In the genomic region with DNA sequence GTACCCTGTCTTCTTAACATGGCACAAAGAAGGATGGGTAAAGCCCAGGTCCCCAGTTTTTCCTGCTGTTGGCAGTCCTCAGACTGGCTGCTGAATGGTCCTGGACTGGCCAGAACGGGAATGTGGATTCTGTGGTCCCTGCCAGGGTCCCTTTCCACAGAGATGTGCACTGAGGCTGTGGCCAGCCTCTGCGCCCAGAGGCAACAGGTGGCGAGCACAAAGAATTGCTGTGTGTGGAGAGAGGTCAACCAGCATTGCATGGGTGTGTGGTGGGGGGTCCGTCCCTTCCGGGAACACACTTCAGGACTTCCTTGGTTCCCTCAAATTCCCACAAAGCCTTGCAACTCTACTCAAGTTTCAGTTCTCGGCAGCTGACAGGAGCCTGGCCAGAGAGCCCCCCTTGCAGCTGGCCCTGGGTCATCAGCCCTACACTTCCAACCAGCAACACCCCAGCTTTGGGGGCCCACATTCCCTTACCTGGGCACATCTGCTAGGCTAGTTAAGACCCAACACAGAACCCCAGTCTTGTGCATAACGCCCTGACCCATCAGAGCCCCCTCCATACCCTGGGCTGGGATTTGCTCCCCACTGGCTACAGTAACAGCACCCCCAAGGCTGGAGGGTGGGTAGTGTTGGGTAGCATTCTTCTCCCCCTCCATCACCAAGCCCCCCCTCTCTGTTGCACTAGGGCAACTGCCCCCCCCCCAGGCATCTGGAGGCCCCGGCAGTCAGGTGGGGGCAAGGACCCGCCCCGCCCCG, we compare ENCODE assay signal across 27 mouse cellular contexts. TPM values are rescaled to one million over a fixed set of nuclear protein-coding genes. Genes with fewer than 3 reads are reported as not detected.
DNase-seq lines count a peak whose midpoint lies in the region; ATAC-seq lines count a peak whose summit lies in the region.
"Had no signal": no experiment of that assay in that cellular context is flagged by ENCODE, and none has a peak within 500 bp of the region (broad histone marks: within the 10 kb centered on the region; RNA-seq: fewer than 3 reads in every experiment).

No protein-coding gene starts in this region.

- no peaks in the 10 kb centered on the region for H3K36me3 ChIP-seq in embryonic facial prominence, embryonic 10.5 days (replicated peaks)
- no peaks in the 10 kb centered on the region for H3K36me3 ChIP-seq in embryonic facial prominence, embryonic 15.5 days
- H3K36me3 ChIP-seq in limb, embryonic 15.5 days = no peaks in the 10 kb centered on the region
- no peaks in the 10 kb centered on the region for H3K36me3 ChIP-seq in kidney, embryonic 16.5 days (ENCODE audit: insufficient read depth, low read length)
- H3K36me3 ChIP-seq: forebrain, embryonic 15.5 days; hindbrain, embryonic 12.5 days; midbrain, embryonic 15.5 days; neural tube, embryonic 13.5 days had no signal

- H3K27ac ChIP-seq in embryonic facial prominence, embryonic 10.5 days (replicated peaks) = 0 out of 2 replicates have a peak overlapping the region, but pooled peaks have one; percentile 35
- no peak overlapping the region; the same call in 1 of the 2 replicates for H3K27ac ChIP-seq in embryonic facial prominence, embryonic 15.5 days (replicated peaks)
- H3K27ac ChIP-seq in limb, embryonic 15.5 days = peak overlapping the region; percentile 61
- no peak overlapping the region for H3K27ac ChIP-seq in kidney, embryonic 16.5 days (ENCODE audit: low read length)
- H3K27ac ChIP-seq: forebrain, embryonic 15.5 days; hindbrain, embryonic 12.5 days; kidney, postnatal 0 days; left cerebral cortex, adult 2 months; liver, embryonic 14.5 days; midbrain, embryonic 15.5 days; neural tube, embryonic 13.5 days had no signal

- no peaks in the 10 kb centered on the region for H3K9me3 ChIP-seq in embryonic facial prominence, embryonic 10.5 days
- H3K9me3 ChIP-seq in embryonic facial prominence, embryonic 15.5 days (replicated peaks) = no peaks in the 10 kb centered on the region
- H3K9me3 ChIP-seq in limb, embryonic 15.5 days = no peaks in the 10 kb centered on the region
- no peaks in the 10 kb centered on the region for H3K9me3 ChIP-seq in kidney, embryonic 16.5 days (ENCODE audit: low read length)
- H3K9me3 ChIP-seq: forebrain, embryonic 15.5 days; hindbrain, embryonic 12.5 days; midbrain, embryonic 15.5 days; neural tube, embryonic 13.5 days had no signal

- no peak for ATAC-seq in embryonic facial prominence, embryonic 15.5 days (ENCODE audit: insufficient number of reproducible peaks, low FRiP score, low TSS enrichment, low read depth)
- ATAC-seq in limb, embryonic 15.5 days (ENCODE audit: insufficient number of reproducible peaks, low FRiP score, low TSS enrichment, low read depth) = no peak
- ATAC-seq in kidney, embryonic 16.5 days (ENCODE audit: low FRiP score, low TSS enrichment) = no peak
- no peak for ATAC-seq in megakaryocyte-erythroid progenitor cell, adult 5-6 weeks (replicated peaks; ENCODE audit: low FRiP score, low TSS enrichment, poor library complexity, severe bottlenecking)
- ATAC-seq: activated CD4-positive, CD25-positive, alpha-beta regulatory T cell, adult 4 months; forebrain, embryonic 15.5 days had no signal

- peak overlapping the region; percentile 16; the same call in 1 of the 2 replicates for H3K4me3 ChIP-seq in embryonic facial prominence, embryonic 10.5 days
- H3K4me3 ChIP-seq in embryonic facial prominence, embryonic 15.5 days (replicated peaks) = peak overlapping the region; percentile 27
- H3K4me3 ChIP-seq in limb, embryonic 15.5 days = peak overlapping the region; percentile 31
- no peak overlapping the region for H3K4me3 ChIP-seq in kidney, embryonic 16.5 days (ENCODE audit: low read length)
- H3K4me3 ChIP-seq: forebrain, embryonic 15.5 days; left cerebral cortex, adult 2 months; megakaryocyte, embryonic 14.5 days; midbrain, embryonic 15.5 days; neural tube, embryonic 13.5 days had no signal

- H3K27me3 ChIP-seq in embryonic facial prominence, embryonic 10.5 days (replicated peaks; ENCODE audit: low read depth, poor library complexity, severe bottlenecking) = peaks cover 39% of the 10 kb centered on the region
- no peaks in the 10 kb centered on the region for H3K27me3 ChIP-seq in embryonic facial prominence, embryonic 15.5 days
- 0 out of 2 replicates have a peak, but pooled peaks cover 8% of the 10 kb centered on the region for H3K27me3 ChIP-seq in limb, embryonic 15.5 days
- no peaks in the 10 kb centered on the region for H3K27me3 ChIP-seq in kidney, embryonic 16.5 days (ENCODE audit: insufficient read depth, low read length)
- H3K27me3 ChIP-seq: forebrain, embryonic 15.5 days; midbrain, embryonic 15.5 days; neural tube, embryonic 13.5 days had no signal

- no peak overlapping the region; the same call in 1 of the 2 replicates for H3K4me2 ChIP-seq in embryonic facial prominence, embryonic 15.5 days (replicated peaks)
- 0 out of 2 replicates have a peak overlapping the region, but pooled peaks have one; percentile 5 for H3K4me2 ChIP-seq in limb, embryonic 15.5 days
- H3K4me2 ChIP-seq in kidney, embryonic 16.5 days (replicated peaks; ENCODE audit: low read depth, low read length) = no peak overlapping the region
- H3K4me2 ChIP-seq: midbrain, embryonic 15.5 days; neural tube, embryonic 13.5 days had no signal

- WGBS in embryonic facial prominence, embryonic 10.5 days = 59% methylated on average over 11 of the region's 11 CpGs
- WGBS in embryonic facial prominence, embryonic 15.5 days = 44% methylated on average over 10 of the region's 11 CpGs
- 50% methylated on average over 11 of the region's 11 CpGs for WGBS in limb, embryonic 15.5 days
- WGBS in kidney, embryonic 16.5 days = 58% methylated on average over 11 of the region's 11 CpGs

- H3K9ac ChIP-seq in embryonic facial prominence, embryonic 15.5 days = no peak overlapping the region
- H3K9ac ChIP-seq in limb, embryonic 15.5 days = no peak overlapping the region
- no peak overlapping the region for H3K9ac ChIP-seq in kidney, embryonic 16.5 days (replicated peaks; ENCODE audit: low read length)
- H3K9ac ChIP-seq: forebrain, embryonic 15.5 days; hindbrain, embryonic 12.5 days; liver, embryonic 14.5 days; lung, embryonic 14.5 days; midbrain, embryonic 15.5 days; neural tube, embryonic 13.5 days had no signal

- peak; percentile 27 to 45 for DNase-seq in cerebellum, postnatal 10 days
- no peak for DNase-seq in cerebellum, postnatal 36 days
- no peak for DNase-seq in embryonic facial prominence, embryonic 10.5 days (ENCODE audit: low spot score)
- DNase-seq: adrenal gland, adult 8-10 months; B cell, adult 2 months; gastrocnemius, postnatal 14 days; kidney, adult 18-20 months; left cerebral cortex, postnatal 4 days; lung, embryonic 14.5 days; lung, postnatal 36 days; retina, postnatal 1 day; thymus, postnatal 36 days had no signal

- peaks cover 53% of the 10 kb centered on the region for H3K4me1 ChIP-seq in embryonic facial prominence, embryonic 10.5 days
- peaks cover 40% of the 10 kb centered on the region for H3K4me1 ChIP-seq in embryonic facial prominence, embryonic 15.5 days
- H3K4me1 ChIP-seq in limb, embryonic 15.5 days = peaks cover 35% of the 10 kb centered on the region
- peaks cover 10% of the 10 kb centered on the region; the same call in 1 of the 2 replicates for H3K4me1 ChIP-seq in kidney, embryonic 16.5 days (ENCODE audit: insufficient read depth, low read length)

RNA-seq across cellular contexts. Expression of a gene that starts 1.6 kb away (rescaled TPM):
- polyA plus RNA-seq in embryonic facial prominence, embryonic 10.5 days (2016; fragmentation: Nextera tagmentation; extraction: Ambion mirVana) = 1.7 and 2.0 TPM in 2 replicates
- polyA plus RNA-seq in embryonic facial prominence, embryonic 15.5 days (2015; fragmentation: Nextera tagmentation; extraction: Ambion mirVana) = 27.4 and 37.2 TPM in 2 replicates
- 16.5 and 33.3 TPM in 2 replicates for polyA plus RNA-seq in limb, embryonic 15.5 days (2015; fragmentation: Nextera tagmentation; extraction: Ambion mirVana)
- 1.3 and 1.8 TPM in 2 replicates for polyA plus RNA-seq in kidney, embryonic 16.5 days (2015; fragmentation: Nextera tagmentation; extraction: Ambion mirVana)
- total RNA-seq in megakaryocyte-erythroid progenitor cell, adult 5-6 weeks (2014; fragmentation: Nextera tagmentation) = not detected in 2 replicates
- not detected in 2 replicates for total RNA-seq in megakaryocyte-erythroid progenitor cell, adult 5-6 weeks (2017)
- total RNA-seq: heart, postnatal 25 days had no signal
- polyA plus RNA-seq: liver, embryonic 14.5 days; lung, embryonic 14.5 days; spleen, adult 2 months had no signal

Comparison
In these comparisons a context has a peak if more than half of its experiments do, and no peak if none do; other contexts are left out.
1. DNase-seq: peak in cerebellum, postnatal 10 days (2 of 2); none in cerebellum, postnatal 36 days (0 of 2) and embryonic facial prominence, embryonic 10.5 days (single experiment).
2. H3K27ac ChIP-seq: peak in embryonic facial prominence, embryonic 10.5 days (single experiment) and limb, embryonic 15.5 days (single experiment); none in embryonic facial prominence, embryonic 15.5 days (single experiment) and kidney, embryonic 16.5 days (single experiment).